ENCODE assay signal across 22 mouse cellular contexts in genomic region chr2:181356780-181357179, GRCm38 (mm10). TPM values are rescaled to one million over a fixed set of nuclear protein-coding genes. Genes with fewer than 3 reads are reported as not detected.
A peak's percentile ranks its signal among the peaks of the same experiment; 100 is the strongest.
DNase-seq lines count a peak whose midpoint lies in the region; ATAC-seq and TF ChIP-seq lines count a peak whose summit lies in the region.
"Had no signal": no experiment of that assay in that cellular context is flagged by ENCODE, and none has a peak within 500 bp of the region (broad histone marks: within the 10 kb centered on the region; RNA-seq: fewer than 3 reads in every experiment).

No protein-coding gene starts in this region.

- no peak for TF ChIP-seq CTCF in CH12.LX (conservative IDR thresholded peaks at IDR 0.05 in 1 of 2, IDR thresholded peaks at IDR 0.05 in 1 of 2; ENCODE audit: low read depth in 2 of 2, low read length in 2 of 2)

- no peak overlapping the region for H3K4me3 ChIP-seq in CH12.LX (replicated peaks in 1 of 3; ENCODE audit: low read depth in 2 of 3, low read length in 2 of 3, poor library complexity in 1 of 3)
- H3K4me3 ChIP-seq in myocyte, result no peak overlapping the region
- H3K4me3 ChIP-seq: embryonic facial prominence, embryonic 10.5 days; embryonic facial prominence, embryonic 12.5 days; erythroblast, embryonic 14.5 days; forebrain, embryonic 13.5 days; forebrain, embryonic 15.5 days had no signal

- no peak overlapping the region for H3ac ChIP-seq in myocyte (ENCODE audit: control insufficient read depth, insufficient read length)

- H3K9me3 ChIP-seq in CH12.LX (replicated peaks; ENCODE audit: low read length), result no peaks in the 10 kb centered on the region
- H3K9me3 ChIP-seq: embryonic facial prominence, embryonic 10.5 days; embryonic facial prominence, embryonic 12.5 days; forebrain, embryonic 13.5 days; forebrain, embryonic 15.5 days; G1E had no signal

- H3K36me3 ChIP-seq in CH12.LX (replicated peaks in 1 of 2; ENCODE audit: control insufficient read depth in 1 of 2, insufficient read depth in 1 of 2, low read length in 1 of 2) (peaks cover 91 to 100% of the 10 kb centered on the region in 2 experiments), myocyte (ENCODE audit: control insufficient read depth, insufficient read depth) (peaks cover 57% of the 10 kb centered on the region)

- ATAC-seq in frontal cortex, adult (ENCODE audit: low TSS enrichment), result peak; percentile 62; the same call in 1 of the 2 replicates
- no peak for ATAC-seq in CD4-positive, CD25-positive, alpha-beta regulatory T cell, adult 4 months
- ATAC-seq: forebrain, embryonic 13.5 days; forebrain, embryonic 15.5 days; forebrain, postnatal 0 days had no signal

- in situ Hi-C loops in CH12.LX (cut with MboI; ENCODE audit: low pct_ligation_motif_present, low pct_unique_long_range_greater_than_20kb, low sequenced_read_pairs), result loop anchor here (25.0 kb wide), 1 partner anchor 644 kb away; the partner anchor contains the start of genes Dido1 and Gid8

- H3K9ac ChIP-seq in CH12.LX (ENCODE audit: insufficient read depth, low read depth), result no peak overlapping the region
- H3K9ac ChIP-seq: embryonic facial prominence, embryonic 12.5 days; forebrain, embryonic 13.5 days; forebrain, embryonic 15.5 days; forebrain, postnatal 0 days had no signal

- H3K79me2 ChIP-seq in CH12.LX (replicated peaks; ENCODE audit: control insufficient read depth, extremely low read depth, insufficient read depth, poor library complexity, severe bottlenecking) (no peaks in the 10 kb centered on the region), myocyte (ENCODE audit: control insufficient read depth, insufficient read depth) (no peaks in the 10 kb centered on the region)

- no peak for TF ChIP-seq EP300 in CH12.LX (IDR thresholded peaks at IDR 0.05; ENCODE audit: low read length)

- TF ChIP-seq POLR2A in CH12.LX (IDR thresholded peaks at IDR 0.05; ENCODE audit: low read depth, low read length) (no peak; the same call in 1 of the 2 replicates), myocyte (IDR thresholded peaks at IDR 0.05; ENCODE audit: insufficient read length, low read depth) (peak; percentile 17)

- peaks cover 0 to under 1% of the 10 kb centered on the region in 2 experiments; a peak in 1 of 4 replicates for H3K4me1 ChIP-seq in CH12.LX (ENCODE audit: control insufficient read depth in 1 of 2, insufficient read depth in 2 of 2)
- H3K4me1 ChIP-seq: embryonic facial prominence, embryonic 10.5 days; embryonic facial prominence, embryonic 12.5 days; forebrain, embryonic 13.5 days; forebrain, embryonic 15.5 days had no signal

- H3K27me3 ChIP-seq in CH12.LX (replicated peaks) (no peaks in the 10 kb centered on the region), myocyte (ENCODE audit: control insufficient read depth, insufficient read depth, insufficient read length) (no peaks in the 10 kb centered on the region)
- H3K27me3 ChIP-seq: embryonic facial prominence, embryonic 12.5 days; forebrain, embryonic 13.5 days; forebrain, embryonic 15.5 days had no signal

- no peak overlapping the region for H3K27ac ChIP-seq in CH12.LX (ENCODE audit: insufficient read depth, low read depth)
- H3K27ac ChIP-seq: embryonic facial prominence, embryonic 10.5 days; embryonic facial prominence, embryonic 12.5 days; forebrain, embryonic 13.5 days; forebrain, embryonic 15.5 days had no signal

- no peak for TF ChIP-seq RAD21 in CH12.LX (IDR thresholded peaks at IDR 0.05; ENCODE audit: low read depth, low read length)

- DNase-seq in frontal cortex, postnatal 36 days (ENCODE audit: low spot score in 2 of 2), result no peak
- no peak for DNase-seq in CH12.LX (ENCODE audit: extremely low read depth)
- DNase-seq in brain, adult 2 months (ENCODE audit: low read depth, low spot score), result peak; percentile 36
- DNase-seq in layer of hippocampus, postnatal 36 days, result no peak
- DNase-seq: adrenal gland, adult 2 months; adrenal gland, postnatal 10 days; adrenal gland, postnatal 25 days; B cell, adult 2 months; cerebellum, adult 11-12 months; cerebellum, adult 2 months; cerebellum, adult 9-10 months; cerebellum, postnatal 10 days; forebrain, postnatal 0 days had no signal

- H3K4me2 ChIP-seq in CH12.LX (ENCODE audit: insufficient read depth, low read depth, poor library complexity, severe bottlenecking), result no peak overlapping the region
- no peak overlapping the region for H3K4me2 ChIP-seq in myocyte (ENCODE audit: low read depth)
- H3K4me2 ChIP-seq: embryonic facial prominence, embryonic 12.5 days; forebrain, embryonic 13.5 days; forebrain, embryonic 15.5 days had no signal

- dilution Hi-C loops in CH12.LX (cut with MboI; ENCODE audit: extremely low pct_ligation_motif_present, extremely low pct_unique_long_range_greater_than_20kb, low sequenced_read_pairs), result no loop called here

TF ChIP-seq in CH12.LX, 34 proteins besides CTCF, POLR2A, EP300 and RAD21:
- TF ChIP-seq MXI1 (IDR thresholded peaks at IDR 0.05; ENCODE audit: low read depth, low read length) (no peak), JUND (conservative IDR thresholded peaks at IDR 0.05; ENCODE audit: low read depth, low read length) (no peak), JUN (IDR thresholded peaks at IDR 0.05; ENCODE audit: insufficient read depth, low read depth, low read length) (no peak), ZMIZ1 (IDR thresholded peaks at IDR 0.05; ENCODE audit: low read depth, low read length) (peak; percentile 36; the same call in 1 of the 2 replicates), ETS1 (conservative IDR thresholded peaks at IDR 0.05; ENCODE audit: low read depth, low read length) (no peak), POLR2AphosphoS2 (IDR thresholded peaks at IDR 0.05; ENCODE audit: low read depth, low read length) (peak; percentile 70; the same call in 1 of the 2 replicates), PAX5 (IDR thresholded peaks at IDR 0.05; ENCODE audit: low read length) (no peak), GABPA (IDR thresholded peaks at IDR 0.05; ENCODE audit: insufficient replicate concordance, low read depth, low read length) (no peak), ELF1 (IDR thresholded peaks at IDR 0.05; ENCODE audit: low read depth, low read length) (no peak), MAX (IDR thresholded peaks at IDR 0.05; ENCODE audit: low read length) (no peak)

TF ChIP-seq in myocyte, 11 proteins besides CTCF, POLR2A, EP300 and RAD21:
- no peak for TF ChIP-seq TCF12 (IDR thresholded peaks at IDR 0.05; ENCODE audit: insufficient read depth, poor library complexity, severe bottlenecking)
- peak; percentile 59 for TF ChIP-seq POLR2AphosphoS2 (IDR thresholded peaks at IDR 0.05; ENCODE audit: insufficient read length, low read depth)

RNA-seq across cellular contexts. Expression of gene Zgpat, which starts 7.9 kb away (rescaled TPM):
- total RNA-seq in CH12.LX (2012; rRNA removed) (23.9 and 29.8 TPM in 2 replicates), CH12.LX (2014; rRNA removed) (18.4 and 19.3 TPM in 2 replicates)
- polyA plus RNA-seq in CH12.LX (2012; ENCODE audit: insufficient read length, low read depth) (20.9 and 21.1 TPM in 2 replicates), myocyte (2012; fragmentation: generic; extraction: Trizol) (21.7 TPM)
- polyA plus RNA-seq in CD4-positive, CD25-positive, alpha-beta regulatory T cell, adult 4 months (2017; shearing (Covaris generic)), result 10 to 100 TPM; 16.4 to 23.4 TPM
- total RNA-seq in layer of hippocampus, postnatal 36 days (2021), result 10 to 100 TPM; 77.5 to 83.5 TPM

RNA-seq across cellular contexts. Expression of gene Arfrp1, which starts 8.4 kb away (rescaled TPM):
- 29.2 and 35.5 TPM in 2 replicates for total RNA-seq in CH12.LX (2012; rRNA removed)
- total RNA-seq in CH12.LX (2014; rRNA removed), result 45.3 and 46.0 TPM in 2 replicates
- polyA plus RNA-seq in CH12.LX (2012; ENCODE audit: insufficient read length, low read depth), result 55.6 and 72.7 TPM in 2 replicates
- 48.8 TPM for polyA plus RNA-seq in myocyte (2012; fragmentation: generic; extraction: Trizol)
- polyA plus RNA-seq in CD4-positive, CD25-positive, alpha-beta regulatory T cell, adult 4 months (2017; shearing (Covaris generic)), result 10 to 100 TPM; 67.6 to 76.2 TPM
- 10 to 100 TPM; 48.4 to 53.8 TPM for total RNA-seq in layer of hippocampus, postnatal 36 days (2021)

RNA-seq across cellular contexts. Expression of gene Lime1, which starts 23.1 kb away (rescaled TPM):
- total RNA-seq in CH12.LX (2012; rRNA removed), result 59.7 and 61.8 TPM in 2 replicates
- total RNA-seq in CH12.LX (2014; rRNA removed), result 61.5 and 67.0 TPM in 2 replicates
- polyA plus RNA-seq in CH12.LX (2012; ENCODE audit: insufficient read length, low read depth), result 70.7 and 73.9 TPM in 2 replicates
- polyA plus RNA-seq in myocyte (2012; fragmentation: generic; extraction: Trizol), result 8.2 TPM
- polyA plus RNA-seq in CD4-positive, CD25-positive, alpha-beta regulatory T cell, adult 4 months (2017; shearing (Covaris generic)), result 100 to 1,000 TPM; 302 to 371 TPM
- total RNA-seq in layer of hippocampus, postnatal 36 days (2021), result 10 to 100 TPM; 38.5 to 52.5 TPM

RNA-seq across cellular contexts. Expression of gene Rtel1, which starts 37.2 kb away (rescaled TPM):
- 65.4 and 83.8 TPM in 2 replicates for total RNA-seq in CH12.LX (2012; rRNA removed)
- 67.6 and 74.9 TPM in 2 replicates for total RNA-seq in CH12.LX (2014; rRNA removed)
- polyA plus RNA-seq in CH12.LX (2012; ENCODE audit: insufficient read length, low read depth), result 70.7 and 89.2 TPM in 2 replicates
- polyA plus RNA-seq in myocyte (2012; fragmentation: generic; extraction: Trizol), result 23.6 TPM
- polyA plus RNA-seq in CD4-positive, CD25-positive, alpha-beta regulatory T cell, adult 4 months (2017; shearing (Covaris generic)), result 10 to 100 TPM; 42.4 to 44.3 TPM
- 10 to 100 TPM; 34.1 to 35.2 TPM for total RNA-seq in layer of hippocampus, postnatal 36 days (2021)

RNA-seq across cellular contexts. Expression of gene Stmn3, which starts 42.5 kb away (rescaled TPM):
- total RNA-seq in CH12.LX (2012; rRNA removed), result not detected in 2 replicates
- not detected in 2 replicates for total RNA-seq in CH12.LX (2014; rRNA removed)
- polyA plus RNA-seq in CH12.LX (2012; ENCODE audit: insufficient read length, low read depth), result not detected in 2 replicates
- polyA plus RNA-seq in myocyte (2012; fragmentation: generic; extraction: Trizol), result 0.07 TPM
- not detected for polyA plus RNA-seq in CD4-positive, CD25-positive, alpha-beta regulatory T cell, adult 4 months (2017; shearing (Covaris generic))
- total RNA-seq in layer of hippocampus, postnatal 36 days (2021), result 100 to 1,000 TPM; 562 to 666 TPM
- total RNA-seq: G1E had no signal
- polyA plus RNA-seq: erythroblast, embryonic 14.5 days; G1E had no signal
